Mouse (Mus musculus) embryonic facial prominence, embryonic 11.5 days (tissue): Measurements from ENCODE around the gene Nckap5l. TPM values are rescaled to one million over a fixed set of nuclear protein-coding genes. Genes with fewer than 3 reads are reported as not detected.

Experiments
- ATAC-seq: fragments of 200-750 bp; cut with Nextera tagmentation; replicated peaks from 2 replicates; pipeline ENCODE4 v1.8.0; 2017; ENCODE audit warnings: low read depth; ENCODE audit not compliant: insufficient number of reproducible peaks, low FRiP score, low TSS enrichment
- DNase-seq: peaks from one replicate; pipeline ENCODE4 v3.0.0-alpha.2; 2015; ENCODE audit warnings: low spot score
- H3K27ac ChIP-seq: fragments of 300-500 bp; sonication (generic); replicated peaks from 2 replicates; pipeline ENCODE4 v1.5.1; 2014; ENCODE audit warnings: mild to moderate bottlenecking, low read depth, low read length, control low read depth
- H3K27me3 ChIP-seq: fragments of 300-500 bp; sonication (generic); 2 replicates; pipeline ENCODE4 v1.6.1; 2014; ENCODE audit warnings: mild to moderate bottlenecking, low read length, moderate library complexity, mixed read lengths; ENCODE audit not compliant: control insufficient read depth, insufficient read depth
- H3K36me3 ChIP-seq: fragments of 300-500 bp; sonication (generic); replicated peaks from 2 replicates; pipeline ENCODE4 v1.6.1; 2014; ENCODE audit warnings: low read depth, mild to moderate bottlenecking, low read length, moderate library complexity, mixed read lengths; ENCODE audit not compliant: control insufficient read depth, insufficient read depth
- H3K4me1 ChIP-seq: fragments of 300-500 bp; sonication (generic); 2 replicates; pipeline ENCODE4 v1.6.1; 2014; ENCODE audit warnings: low read length, mixed read lengths; ENCODE audit not compliant: control insufficient read depth, insufficient read depth
- H3K4me2 ChIP-seq: fragments of 300-500 bp; sonication (generic); 2 replicates; pipeline ENCODE4 v1.6.1; 2014; ENCODE audit warnings: low read depth, mild to moderate bottlenecking, control low read depth, low read length, moderate library complexity
- H3K4me3 ChIP-seq: fragments of 300-500 bp; sonication (generic); 2 replicates; pipeline ENCODE4 v1.5.1; 2014; ENCODE audit warnings: low read depth, low read length, control low read depth
- H3K9ac ChIP-seq: fragments of 300-500 bp; sonication (generic); replicated peaks from 2 replicates; pipeline ENCODE4 v1.6.1; 2014; ENCODE audit warnings: mild to moderate bottlenecking, control low read depth, low read length
- H3K9me3 ChIP-seq: fragments of 300-500 bp; sonication (generic); replicated peaks from 2 replicates; pipeline ENCODE4 v1.6.1; 2016; ENCODE audit warnings: mild to moderate bottlenecking, low read length, inconsistent platforms, mixed read lengths; ENCODE audit not compliant: control insufficient read depth
- WGBS: fragments of 180-500 bp; shearing (Covaris S2); extraction: QIAGEN DNeasy Blood & Tissue Kit; methylation state at CpG from one replicate; pipeline ENCODE4 v1.1.7; 2014; 5-methylcytosine and 5-hydroxymethylcytosine counted together
- polyA plus RNA-seq: library from polyadenylated mRNA; unstranded; fragments of >200 nt; fragmentation: Nextera tagmentation; extraction: Ambion mirVana; gene quantifications from 2 replicates; pipeline ENCODE4 v1.2.1, GENCODE M21; 2014

The Nckap5l gene
- polyA plus RNA-seq, 1 experiment from 2014 or later, result 9.0 TPM

- WGBS, result 78% methylated on average over 8 of the region's 8 CpGs
- H3K4me3 ChIP-seq, result no peak overlapping the region
- H3K9ac ChIP-seq, result no peak overlapping the region
- H3K4me2 ChIP-seq, result no peak overlapping the region
- ATAC-seq, result no peak
- H3K27ac ChIP-seq, result no peak overlapping the region
- H3K4me1 ChIP-seq, result no peaks in the 10 kb centered on the region
- H3K27me3 ChIP-seq, result no peaks in the 10 kb centered on the region
- DNase-seq, result no peak
- peaks cover 2% of the 10 kb centered on the region; the same call in 1 of the 2 replicates for H3K36me3 ChIP-seq
- H3K9me3 ChIP-seq, result no peaks in the 10 kb centered on the region
Observed at GRCm38 (mm10) chr15:99431967-99432366, 25.6 kb downstream of the Nckap5l start.

- Histone ChIP-seq H3K4me3 (no peak overlapping the region), H3K36me3 (peaks cover 2% of the 10 kb centered on the region; the same call in 1 of the 2 replicates), H3K4me2 (no peak overlapping the region), H3K4me1 (no peaks in the 10 kb centered on the region), H3K9me3 (no peaks in the 10 kb centered on the region), H3K9ac (no peak overlapping the region), H3K27ac (no peak overlapping the region), H3K27me3 (no peaks in the 10 kb centered on the region)
- WGBS, result 87% methylated on average over 7 of the region's 7 CpGs
- no peak for DNase-seq
- no peak for ATAC-seq
Observed at GRCm38 (mm10) chr15:99431504-99431903, 26.0 kb downstream of the Nckap5l start.

GRCm38 (mm10) chr15:99431063-99431462 is 26.5 kb downstream of the Nckap5l start:
- Histone ChIP-seq H3K9me3 (no peaks in the 10 kb centered on the region), H3K4me2 (no peak overlapping the region), H3K27ac (no peak overlapping the region; the same call in 1 of the 2 replicates), H3K9ac (no peak overlapping the region), H3K27me3 (no peaks in the 10 kb centered on the region), H3K4me3 (no peak overlapping the region), H3K4me1 (no peaks in the 10 kb centered on the region), H3K36me3 (peaks cover 2% of the 10 kb centered on the region)
- WGBS, result 90% methylated on average over 10 of the region's 10 CpGs
- DNase-seq (no peak), ATAC-seq (no peak)

GRCm38 (mm10) chr15:99430394-99430793 is 27.2 kb downstream of the Nckap5l start:
- no peak overlapping the region for H3K4me2 ChIP-seq
- no peak overlapping the region for H3K27ac ChIP-seq
- no peaks in the 10 kb centered on the region for H3K4me1 ChIP-seq
- DNase-seq (no peak), ATAC-seq (no peak)
- H3K4me3 ChIP-seq, result no peak overlapping the region
- 77% methylated on average over 8 of the region's 8 CpGs for WGBS
- no peak overlapping the region for H3K9ac ChIP-seq
- H3K36me3 ChIP-seq, result peaks cover 2% of the 10 kb centered on the region
- no peaks in the 10 kb centered on the region for H3K27me3 ChIP-seq
- no peaks in the 10 kb centered on the region for H3K9me3 ChIP-seq

GRCm38 (mm10) chr15:99423884-99424283 is 33.7 kb downstream of the Nckap5l start:
- ATAC-seq (no peak), DNase-seq (no peak)
- 0 out of 2 replicates have a peak, but pooled peaks cover 3% of the 10 kb centered on the region for H3K4me1 ChIP-seq
- 92% methylated on average over 9 of the region's 9 CpGs for WGBS
- H3K4me3 ChIP-seq, result no peak overlapping the region
- no peak overlapping the region for H3K4me2 ChIP-seq
- no peaks in the 10 kb centered on the region for H3K9me3 ChIP-seq
- H3K27me3 ChIP-seq, result no peaks in the 10 kb centered on the region
- H3K36me3 ChIP-seq, result peaks cover 3% of the 10 kb centered on the region
- no peak overlapping the region for H3K9ac ChIP-seq
- no peak overlapping the region for H3K27ac ChIP-seq

- H3K9ac ChIP-seq, result no peak overlapping the region
- H3K36me3 ChIP-seq, result peaks cover 2% of the 10 kb centered on the region
- 93% methylated on average over 10 of the region's 10 CpGs for WGBS
- no peak for ATAC-seq
- DNase-seq, result no peak
- no peaks in the 10 kb centered on the region for H3K27me3 ChIP-seq
- H3K27ac ChIP-seq, result no peak overlapping the region
- H3K4me2 ChIP-seq, result no peak overlapping the region
- H3K4me3 ChIP-seq, result no peak overlapping the region
- H3K4me1 ChIP-seq, result 0 out of 2 replicates have a peak, but pooled peaks cover 3% of the 10 kb centered on the region
- H3K9me3 ChIP-seq, result no peaks in the 10 kb centered on the region
Observed at GRCm38 (mm10) chr15:99423131-99423530, 34.4 kb downstream of the Nckap5l start.

- WGBS, result 93% methylated on average over 23 of the region's 23 CpGs
- H3K27ac ChIP-seq, result no peak overlapping the region; the same call in 1 of the 2 replicates
- no peak for ATAC-seq
Observed at GRCm38 (mm10) chr15:99422551-99422950, 35.0 kb downstream of the Nckap5l start.

GRCm38 (mm10) chr15:99421676-99422075 is 35.9 kb downstream of the Nckap5l start:
- no peak for DNase-seq
- Histone ChIP-seq H3K36me3 (peaks cover 2% of the 10 kb centered on the region), H3K27me3 (no peaks in the 10 kb centered on the region), H3K9ac (no peak overlapping the region), H3K27ac (no peak overlapping the region; the same call in 1 of the 2 replicates), H3K4me1 (0 out of 2 replicates have a peak, but pooled peaks cover 3% of the 10 kb centered on the region), H3K4me3 (no peak overlapping the region), H3K4me2 (no peak overlapping the region), H3K9me3 (no peaks in the 10 kb centered on the region)
- WGBS, result 88% methylated on average over 8 of the region's 8 CpGs
- ATAC-seq, result no peak

More at GRCm38 (mm10) chr15:99422551-99422950, 35.0 kb downstream of the Nckap5l start:
- H3K36me3 ChIP-seq, result peaks cover 2% of the 10 kb centered on the region
- no peaks in the 10 kb centered on the region for H3K27me3 ChIP-seq
- DNase-seq, result no peak
- no peak overlapping the region for H3K4me3 ChIP-seq
- no peak overlapping the region for H3K4me2 ChIP-seq
- H3K9ac ChIP-seq, result no peak overlapping the region
- no peaks in the 10 kb centered on the region for H3K9me3 ChIP-seq
- H3K4me1 ChIP-seq, result 0 out of 2 replicates have a peak, but pooled peaks cover 3% of the 10 kb centered on the region
